Mouse (Mus musculus) olfactory bulb, adult 2 months (tissue): ENCODE data around the gene Ralgapa2.

ENCODE experiments used
- CTCF ChIP-seq: fragments of 200-500 bp; IDR thresholded peaks from 2 replicates; pipeline ENCODE4 v1.5.1; 2012; ENCODE audit warnings: low read depth, mild to moderate bottlenecking, low read length, moderate library complexity; ENCODE audit not compliant: insufficient read depth
- POLR2A ChIP-seq: fragments of 200-500 bp; IDR thresholded peaks from 2 replicates; pipeline ENCODE4 v1.6.1; 2012; ENCODE audit warnings: mild to moderate bottlenecking, low read depth, low read length, moderate library complexity; ENCODE audit not compliant: insufficient read depth

GRCm38 (mm10) chr2:146262215-146262614, 249.9 kb downstream of the Ralgapa2 start:
- TF ChIP-seq POLR2A (no peak), CTCF (no peak)
